20 mouse cellular contexts compared by ENCODE assay signal in the genomic region with DNA sequence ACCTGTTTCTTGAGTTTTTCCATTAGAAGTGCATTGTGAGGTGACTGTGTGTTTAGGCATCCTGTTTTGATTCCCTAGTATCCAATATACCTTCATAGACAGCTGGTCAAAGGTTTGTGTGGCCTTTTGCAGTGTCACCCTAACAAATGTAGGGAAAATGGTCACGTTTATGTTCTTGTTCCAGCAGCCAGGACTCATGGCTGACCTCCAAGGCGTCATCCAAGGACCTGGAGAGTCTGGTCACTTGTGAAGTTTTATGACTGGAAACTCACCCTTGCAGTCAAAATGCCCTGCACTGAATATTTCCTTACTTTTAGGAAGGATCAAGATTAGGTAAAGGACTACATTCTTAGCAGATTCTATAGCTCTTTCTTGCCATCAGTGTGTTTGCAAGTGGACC.
"Had no signal": no experiment of that assay in that cellular context is flagged by ENCODE, and none has a peak within 500 bp of the region (broad histone marks: within the 10 kb centered on the region; RNA-seq: fewer than 3 reads in every experiment).

No protein-coding gene starts in this region.

- DNase-seq: kidney, adult 8-10 months; kidney, postnatal 10 days; kidney, postnatal 4 days; left cerebral cortex, postnatal 4 days; liver, embryonic 13.5 days; lung, adult 2 months; retina, postnatal 1 day; right cerebral cortex, postnatal 25 days; spleen, adult 18-20 months; thymus, postnatal 25 days had no signal

- H3K9ac ChIP-seq: kidney, embryonic 15.5 days; limb, embryonic 12.5 days; limb, embryonic 15.5 days; liver, embryonic 13.5 days; midbrain, embryonic 13.5 days; neural tube, embryonic 13.5 days; stomach, embryonic 15.5 days had no signal

- H3K27me3 ChIP-seq: kidney, embryonic 15.5 days; limb, embryonic 12.5 days; limb, embryonic 15.5 days; liver, embryonic 13.5 days; megakaryocyte, embryonic 14.5 days; midbrain, embryonic 13.5 days; neural tube, embryonic 13.5 days; stomach, embryonic 15.5 days had no signal

- ATAC-seq: midbrain, embryonic 13.5 days; midbrain, embryonic 16.5 days had no signal

- H3K9me3 ChIP-seq: kidney, embryonic 15.5 days; limb, embryonic 12.5 days; limb, embryonic 15.5 days; liver, embryonic 13.5 days; megakaryocyte, embryonic 14.5 days; midbrain, embryonic 10.5 days; midbrain, embryonic 13.5 days; neural tube, embryonic 13.5 days; stomach, embryonic 15.5 days had no signal

- H3K4me1 ChIP-seq: kidney, embryonic 15.5 days; limb, embryonic 12.5 days; limb, embryonic 15.5 days; liver, embryonic 13.5 days; megakaryocyte, embryonic 14.5 days; midbrain, embryonic 10.5 days; midbrain, embryonic 13.5 days; neural tube, embryonic 13.5 days; stomach, embryonic 15.5 days had no signal

- H3K4me3 ChIP-seq: kidney, embryonic 15.5 days; limb, embryonic 12.5 days; limb, embryonic 15.5 days; liver, embryonic 13.5 days; megakaryocyte, embryonic 14.5 days; midbrain, embryonic 10.5 days; midbrain, embryonic 13.5 days; myocyte; neural tube, embryonic 13.5 days; stomach, embryonic 15.5 days had no signal

- H3K36me3 ChIP-seq: kidney, embryonic 15.5 days; limb, embryonic 12.5 days; limb, embryonic 15.5 days; liver, embryonic 13.5 days; midbrain, embryonic 10.5 days; midbrain, embryonic 13.5 days; neural tube, embryonic 13.5 days; stomach, embryonic 15.5 days had no signal

- H3K27ac ChIP-seq: kidney, embryonic 15.5 days; limb, embryonic 12.5 days; limb, embryonic 15.5 days; liver, embryonic 13.5 days; midbrain, embryonic 10.5 days; midbrain, embryonic 13.5 days; neural tube, embryonic 13.5 days; stomach, embryonic 15.5 days had no signal

- H3K4me2 ChIP-seq: kidney, embryonic 15.5 days; limb, embryonic 12.5 days; limb, embryonic 15.5 days; liver, embryonic 13.5 days; midbrain, embryonic 13.5 days; neural tube, embryonic 13.5 days; stomach, embryonic 15.5 days had no signal
